Mouse (Mus musculus): ENCODE measurements around the gene Sox6. TPM values are rescaled to one million over a fixed set of nuclear protein-coding genes. Genes with fewer than 3 reads are reported as not detected.

The Sox6 gene
- polyA plus RNA-seq, 1 experiment from 2014 or later = 51.7 TPM

GRCm38 (mm10) chr7:116032596-116033307 lies 5.8 kb downstream of the Sox6 start:
- Histone ChIP-seq H3K36me3 (replicated peaks) (no peaks in the 10 kb centered on the region), H3K4me1 (peaks cover 47% of the 10 kb centered on the region), H3K9me3 (no peaks in the 10 kb centered on the region), H3K27me3 (replicated peaks) (peaks cover 31% of the 10 kb centered on the region), H3K9ac (no peak overlapping the region; the same call in 1 of the 2 replicates), H3K27ac (peak overlapping the region; percentile 77), H3K4me2 (peak overlapping the region; percentile 99), H3K4me3 (peak overlapping the region; percentile 54)
- WGBS = under 1% methylated on average over 11 of the region's 11 CpGs
- no peak for ATAC-seq (replicated peaks)

DNA sequence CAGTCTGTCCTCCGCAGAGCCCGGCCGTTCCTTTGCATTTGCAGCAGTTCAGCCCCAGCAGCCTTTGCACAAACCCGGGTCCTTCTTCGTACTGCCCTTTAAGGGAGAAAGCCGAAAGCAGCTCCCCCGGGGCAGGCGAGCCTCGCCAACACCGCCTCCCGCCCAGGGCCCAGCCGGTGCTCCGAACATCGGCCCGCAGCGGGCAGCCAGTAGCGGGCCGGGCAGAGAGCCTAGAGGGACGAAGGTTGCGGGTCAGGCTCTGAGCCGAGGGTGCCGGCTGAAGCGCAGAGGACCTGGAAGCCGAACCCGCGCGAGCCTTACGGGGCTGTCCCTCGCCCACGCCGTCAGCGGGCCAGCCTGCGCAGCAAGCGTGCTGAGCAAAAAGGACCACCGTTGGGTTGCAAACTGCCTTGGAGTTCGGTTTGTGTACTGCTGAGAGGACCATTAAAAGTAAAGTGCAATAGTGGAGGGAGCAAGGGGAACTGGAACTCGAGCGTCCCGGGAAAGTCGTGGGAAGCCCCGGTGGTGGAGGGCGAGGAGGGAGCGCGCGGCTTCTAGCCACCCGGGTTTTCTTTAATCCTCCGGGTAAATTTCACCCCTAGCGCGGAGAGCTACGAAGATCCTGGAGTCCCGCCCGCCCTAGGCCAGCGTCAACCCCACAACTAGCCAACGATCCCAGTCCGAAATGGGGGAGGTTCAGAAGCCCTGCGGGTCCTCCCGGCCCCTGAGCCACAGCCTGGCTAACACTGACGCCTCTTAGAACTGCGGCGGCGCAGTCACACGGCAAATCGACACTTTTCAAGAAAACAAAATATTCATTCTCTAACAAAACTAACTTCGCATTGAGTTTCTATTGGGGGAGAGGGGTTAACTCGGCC lies 6.6 kb downstream of the Sox6 start:
- Histone ChIP-seq H3K9me3 (no peaks in the 10 kb centered on the region), H3K4me1 (peaks cover 46% of the 10 kb centered on the region), H3K27ac (peak overlapping the region; percentile 77), H3K36me3 (replicated peaks) (no peaks in the 10 kb centered on the region), H3K27me3 (replicated peaks) (peaks cover 28% of the 10 kb centered on the region), H3K4me2 (peak overlapping the region; percentile 99), H3K9ac (peak overlapping the region; percentile 64), H3K4me3 (peak overlapping the region; percentile 54)
- WGBS = under 1% methylated on average over 65 of the region's 65 CpGs
- ATAC-seq (replicated peaks) = no peak

DNA sequence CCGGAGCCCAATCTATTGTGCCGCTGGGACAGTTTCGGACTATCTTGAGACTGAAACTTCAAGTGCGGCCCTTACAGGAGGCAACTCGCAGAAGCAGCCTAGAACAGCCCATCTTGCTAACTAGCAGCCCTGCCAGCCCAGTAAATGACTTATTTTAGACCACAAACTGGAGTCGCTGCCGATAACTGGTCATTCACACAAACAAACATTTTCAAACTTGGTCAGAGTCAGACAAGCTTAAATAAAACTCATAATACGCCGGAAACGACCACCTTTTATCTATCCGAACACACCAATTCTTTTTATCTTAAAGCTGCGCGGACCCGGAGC lies 7.2 kb downstream of the Sox6 start:
- WGBS = under 1% methylated on average over 14 of the region's 14 CpGs
- H3K27me3 ChIP-seq (replicated peaks) = peaks cover 22% of the 10 kb centered on the region
- no peaks in the 10 kb centered on the region for H3K36me3 ChIP-seq (replicated peaks)
- peak overlapping the region; percentile 54 for H3K4me3 ChIP-seq
- H3K4me1 ChIP-seq = peaks cover 46% of the 10 kb centered on the region
- no peaks in the 10 kb centered on the region for H3K9me3 ChIP-seq
- peak overlapping the region; percentile 64 for H3K9ac ChIP-seq
- ATAC-seq (replicated peaks) = no peak
- H3K4me2 ChIP-seq = peak overlapping the region; percentile 99
- H3K27ac ChIP-seq = peak overlapping the region; percentile 77

- peak overlapping the region; percentile 99 for H3K4me2 ChIP-seq
- peak overlapping the region; percentile 77 for H3K27ac ChIP-seq
- peaks cover 46% of the 10 kb centered on the region for H3K4me1 ChIP-seq
- 11% methylated on average over 26 of the region's 26 CpGs for WGBS
- H3K9ac ChIP-seq = peak overlapping the region; percentile 64
- peaks cover 17% of the 10 kb centered on the region for H3K27me3 ChIP-seq (replicated peaks)
- no peak for ATAC-seq (replicated peaks)
- H3K4me3 ChIP-seq = peak overlapping the region; percentile 54
- H3K36me3 ChIP-seq (replicated peaks) = no peaks in the 10 kb centered on the region
- H3K9me3 ChIP-seq = no peaks in the 10 kb centered on the region
Observed at GRCm38 (mm10) chr7:116030597-116031387, 7.8 kb downstream of the Sox6 start.

- no peak for ATAC-seq (replicated peaks)
- Histone ChIP-seq H3K9ac (no peak overlapping the region), H3K4me3 (peak overlapping the region; percentile 54; the same call in 1 of the 2 replicates), H3K27ac (0 out of 2 replicates have a peak overlapping the region, but pooled peaks have one; percentile 77), H3K27me3 (replicated peaks) (peaks cover 13% of the 10 kb centered on the region), H3K36me3 (replicated peaks) (no peaks in the 10 kb centered on the region), H3K9me3 (no peaks in the 10 kb centered on the region), H3K4me2 (peak overlapping the region; percentile 99), H3K4me1 (peaks cover 46% of the 10 kb centered on the region)
- WGBS = 44% methylated on average over 3 of the region's 3 CpGs
Observed at GRCm38 (mm10) chr7:116029991-116030390, 8.6 kb downstream of the Sox6 start.

DNA sequence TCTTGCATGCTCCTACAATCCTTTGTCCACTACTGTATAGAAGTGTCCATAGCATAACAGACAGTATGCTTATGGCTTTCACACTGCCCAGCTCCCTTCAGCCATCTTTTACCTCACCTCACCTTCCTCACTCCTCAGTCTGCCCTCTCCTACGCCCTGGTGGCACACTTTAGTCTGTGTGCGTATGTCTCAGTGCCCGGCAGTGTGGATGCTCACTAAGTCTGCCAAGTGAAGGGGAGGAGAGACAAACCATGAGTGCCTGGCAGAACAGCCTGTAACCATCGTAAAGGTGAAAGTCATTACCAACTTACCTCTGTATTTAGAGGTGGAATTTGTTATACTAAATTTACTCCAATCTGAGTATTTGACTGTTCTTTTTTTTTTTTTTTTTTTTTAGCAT lies 35.9 kb downstream of the Sox6 start:
- Histone ChIP-seq H3K9ac (no peak overlapping the region), H3K4me2 (no peak overlapping the region), H3K4me1 (no peaks in the 10 kb centered on the region), H3K4me3 (no peak overlapping the region), H3K27ac (no peak overlapping the region), H3K36me3 (replicated peaks) (no peaks in the 10 kb centered on the region), H3K27me3 (replicated peaks) (no peaks in the 10 kb centered on the region), H3K9me3 (no peaks in the 10 kb centered on the region)
- ATAC-seq (replicated peaks) = no peak
- WGBS = 94% methylated on average over 4 of the region's 4 CpGs

GRCm38 (mm10) chr7:115988109-115988779 lies 50.4 kb downstream of the Sox6 start:
- Histone ChIP-seq H3K4me2 (no peak overlapping the region), H3K36me3 (replicated peaks) (no peaks in the 10 kb centered on the region), H3K27ac (no peak overlapping the region), H3K9me3 (no peaks in the 10 kb centered on the region), H3K27me3 (replicated peaks) (no peaks in the 10 kb centered on the region), H3K4me3 (no peak overlapping the region), H3K4me1 (no peaks in the 10 kb centered on the region), H3K9ac (no peak overlapping the region)
- 88% methylated on average over 2 of the region's 2 CpGs for WGBS
- no peak for ATAC-seq (replicated peaks)

GRCm38 (mm10) chr7:115985716-115986115 lies 52.9 kb downstream of the Sox6 start:
- Histone ChIP-seq H3K9me3 (no peaks in the 10 kb centered on the region), H3K9ac (no peak overlapping the region), H3K4me2 (no peak overlapping the region), H3K4me1 (no peaks in the 10 kb centered on the region), H3K36me3 (replicated peaks) (no peaks in the 10 kb centered on the region), H3K27ac (no peak overlapping the region), H3K4me3 (no peak overlapping the region), H3K27me3 (replicated peaks) (no peaks in the 10 kb centered on the region)
- WGBS = 89% methylated on average over 6 of the region's 6 CpGs
- ATAC-seq (replicated peaks) = no peak

DNA sequence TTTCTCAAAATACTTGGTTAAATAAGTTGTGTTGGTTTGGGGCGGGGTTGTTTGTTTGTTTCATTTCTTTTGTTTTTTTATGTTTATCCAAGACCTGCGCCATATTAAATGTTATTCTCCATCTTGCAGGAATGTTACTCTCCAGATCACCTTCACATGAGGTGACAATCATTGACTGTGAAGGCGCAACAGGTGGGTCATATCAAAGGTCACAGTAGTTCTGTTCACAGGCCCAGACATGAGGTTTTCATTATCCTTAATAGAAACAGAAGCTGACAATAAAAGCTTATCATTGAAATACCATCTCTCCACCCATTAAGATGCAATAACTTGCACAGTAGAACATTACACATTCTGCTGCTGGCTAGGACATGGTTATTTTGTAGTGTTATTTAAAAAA lies 54.5 kb downstream of the Sox6 start:
- WGBS = 95% methylated on average over 3 of the region's 3 CpGs
- Histone ChIP-seq H3K4me1 (no peaks in the 10 kb centered on the region), H3K4me3 (no peak overlapping the region), H3K27me3 (replicated peaks) (no peaks in the 10 kb centered on the region), H3K9me3 (no peaks in the 10 kb centered on the region), H3K27ac (no peak overlapping the region), H3K4me2 (no peak overlapping the region), H3K9ac (no peak overlapping the region), H3K36me3 (replicated peaks) (no peaks in the 10 kb centered on the region)
- no peak for ATAC-seq (replicated peaks)

DNA sequence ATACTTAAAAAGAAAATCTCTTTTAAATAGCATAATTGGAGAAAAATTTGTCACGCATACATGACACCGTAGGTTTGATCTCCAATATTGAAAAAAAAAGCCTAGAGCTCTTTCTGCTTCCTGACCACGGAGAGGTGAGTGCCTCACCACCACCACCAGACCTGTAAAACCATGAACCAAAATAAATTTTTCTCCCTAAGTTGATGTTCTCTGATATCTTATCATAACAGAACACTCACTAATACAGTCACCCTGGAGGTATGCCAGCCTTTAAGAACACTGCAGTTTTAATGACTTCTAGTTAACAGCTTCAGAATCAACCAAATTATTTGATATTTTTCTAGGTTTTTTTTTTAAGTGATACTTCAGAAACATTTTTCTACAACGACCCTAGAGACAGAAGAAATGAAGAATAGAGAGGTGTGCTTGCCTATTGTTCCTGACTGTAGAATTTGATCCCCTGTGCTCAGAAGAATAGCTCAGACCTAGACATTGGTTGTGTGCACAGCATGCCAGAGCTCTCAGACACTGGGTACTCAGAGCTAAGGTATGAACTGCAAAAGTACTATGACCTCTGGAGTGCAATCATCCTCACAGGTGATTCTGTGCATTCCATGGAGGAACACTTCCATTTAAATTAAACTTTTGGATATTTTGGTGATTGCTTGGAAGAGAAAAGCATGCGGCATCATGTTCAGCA lies 58.6 kb downstream of the Sox6 start:
- Histone ChIP-seq H3K9me3 (no peaks in the 10 kb centered on the region), H3K4me2 (no peak overlapping the region), H3K9ac (no peak overlapping the region), H3K4me1 (no peaks in the 10 kb centered on the region), H3K36me3 (replicated peaks) (no peaks in the 10 kb centered on the region), H3K27ac (no peak overlapping the region), H3K4me3 (no peak overlapping the region), H3K27me3 (replicated peaks) (no peaks in the 10 kb centered on the region)
- no peak for ATAC-seq (replicated peaks)
- 85% methylated on average over 5 of the region's 5 CpGs for WGBS

- Histone ChIP-seq H3K9me3 (no peaks in the 10 kb centered on the region), H3K36me3 (replicated peaks) (no peaks in the 10 kb centered on the region), H3K4me2 (no peak overlapping the region), H3K4me1 (no peaks in the 10 kb centered on the region), H3K4me3 (no peak overlapping the region), H3K27me3 (replicated peaks) (no peaks in the 10 kb centered on the region), H3K27ac (no peak overlapping the region), H3K9ac (no peak overlapping the region)
- ATAC-seq (replicated peaks) = no peak
- WGBS = 95% methylated on average over 2 of the region's 2 CpGs
Observed at GRCm38 (mm10) chr7:115974518-115974917, 64.1 kb downstream of the Sox6 start.
